Mouse (Mus musculus) CH12.LX (cell line): ENCODE results near the gene Dagla. TPM values are rescaled to one million over a fixed set of nuclear protein-coding genes. Genes with fewer than 3 reads are reported as not detected.

Experiments used
- DNase-seq: peaks from one replicate; pipeline ENCODE4 v3.0.0-alpha.2; 2013; ENCODE audit errors: extremely low read depth
- H3K27ac ChIP-seq: 2 replicates; pipeline ENCODE4 v1.5.1; 2012; ENCODE audit warnings: low read depth, mild to moderate bottlenecking, control low read depth, moderate library complexity; ENCODE audit not compliant: insufficient read depth
- H3K27me3 ChIP-seq: replicated peaks from 2 replicates; pipeline ENCODE3; 2012; ENCODE audit warnings: inconsistent platforms
- H3K36me3 ChIP-seq, 2 experiments: replicated peaks in 1 of 2; 2 replicates each; pipeline versions ENCODE3 to v1.6.1; 2012; ENCODE audit warnings: inconsistent platforms in 1 of 2, low read length in 1 of 2, mild to moderate bottlenecking in 1 of 2, mixed read lengths in 1 of 2, moderate library complexity in 1 of 2; ENCODE audit not compliant: control insufficient read depth in 1 of 2, insufficient read depth in 1 of 2
- H3K4me1 ChIP-seq, 2 experiments: 2 replicates each; pipeline ENCODE4 v1.6.1; 2012; ENCODE audit warnings: inconsistent platforms in 1 of 2, moderate library complexity in 1 of 2; ENCODE audit not compliant: insufficient read depth in 2 of 2, control insufficient read depth in 1 of 2
- H3K4me2 ChIP-seq: 2 replicates; pipeline ENCODE4 v1.6.1; 2012; ENCODE audit warnings: low read depth, mild to moderate bottlenecking, control low read depth; ENCODE audit not compliant: poor library complexity, insufficient read depth, severe bottlenecking
- H3K4me3 ChIP-seq, 3 experiments: fragments of 150-350 bp in 1 of 3; sonication (generic) in 1 of 3; replicated peaks in 1 of 3; 2 replicates each; pipeline versions ENCODE3 to v1.5.1; 2011 to 2012; ENCODE audit warnings: low read depth in 2 of 3, low read length in 2 of 3, mild to moderate bottlenecking in 2 of 3, moderate library complexity in 2 of 3, control low read depth in 1 of 3, improper control_type of control experiment in 1 of 3, inconsistent platforms in 1 of 3, mixed read lengths in 1 of 3; ENCODE audit not compliant: poor library complexity in 1 of 3
- H3K79me2 ChIP-seq: replicated peaks from 2 replicates; pipeline ENCODE4 v1.6.1; 2012; ENCODE audit warnings: mild to moderate bottlenecking, moderate library complexity; ENCODE audit not compliant: control insufficient read depth, poor library complexity, insufficient read depth, severe bottlenecking; ENCODE audit errors: extremely low read depth
- H3K9ac ChIP-seq: 2 replicates; pipeline ENCODE4 v1.6.1; 2012; ENCODE audit warnings: low read depth, mild to moderate bottlenecking, control low read depth, moderate library complexity; ENCODE audit not compliant: insufficient read depth
- H3K9me3 ChIP-seq: replicated peaks from 2 replicates; pipeline ENCODE3; 2012; ENCODE audit warnings: low read length, inconsistent platforms, mixed read lengths
- CHD1 ChIP-seq: IDR thresholded peaks from 2 replicates; pipeline ENCODE4 v1.6.1; 2012; ENCODE audit warnings: low read depth, low read length, improper control_type of control experiment, inconsistent platforms
- CTCF ChIP-seq, 2 experiments: IDR thresholded peaks in 1 of 2; conservative IDR thresholded peaks in 1 of 2; 2 replicates each; pipeline ENCODE4 v1.5.1; 2011 to 2012; ENCODE audit warnings: low read depth in 2 of 2, low read length in 2 of 2, improper control_type of control experiment in 1 of 2, inconsistent platforms in 1 of 2, mild to moderate bottlenecking in 1 of 2, moderate library complexity in 1 of 2
- ELF1 ChIP-seq: IDR thresholded peaks from 2 replicates; pipeline ENCODE4 v1.6.1; 2014; ENCODE audit warnings: low read depth, mild to moderate bottlenecking, inconsistent platforms, low read length, improper control_type of control experiment
- JUND ChIP-seq: conservative IDR thresholded peaks from 2 replicates; pipeline ENCODE4 v1.6.1; 2011; ENCODE audit warnings: low read depth, low read length, improper control_type of control experiment
- KAT2A ChIP-seq: IDR thresholded peaks from 2 replicates; pipeline ENCODE4 v1.6.1; 2012; ENCODE audit warnings: low read length, improper control_type of control experiment, inconsistent platforms; ENCODE audit not compliant: insufficient replicate concordance
- MAX ChIP-seq: IDR thresholded peaks from 2 replicates; pipeline ENCODE4 v1.6.1; 2011; ENCODE audit warnings: low read length, improper control_type of control experiment
- MYC ChIP-seq: IDR thresholded peaks from 2 replicates; pipeline ENCODE4 v1.6.1; 2011; ENCODE audit warnings: low read depth, mild to moderate bottlenecking, improper control_type of control experiment, low read length
- NELFE ChIP-seq: IDR thresholded peaks from 2 replicates; pipeline ENCODE4 v1.6.1; 2011; ENCODE audit warnings: low read depth, low read length, improper control_type of control experiment
- NRF1 ChIP-seq: IDR thresholded peaks from 2 replicates; pipeline ENCODE4 v1.6.1; 2014; ENCODE audit warnings: low read depth, mild to moderate bottlenecking, inconsistent platforms, low read length, improper control_type of control experiment, moderate library complexity
- PAX5 ChIP-seq: IDR thresholded peaks from 2 replicates; pipeline ENCODE4 v1.6.1; 2012; ENCODE audit warnings: low read length, inconsistent platforms, mixed read lengths
- POLR2A ChIP-seq: IDR thresholded peaks from 2 replicates; pipeline ENCODE4 v1.6.1; 2011; ENCODE audit warnings: low read depth, mild to moderate bottlenecking, improper control_type of control experiment, low read length
- RCOR1 ChIP-seq: conservative IDR thresholded peaks from 2 replicates; pipeline ENCODE4 v1.6.1; 2012; ENCODE audit warnings: low read depth, mild to moderate bottlenecking, inconsistent platforms, low read length, improper control_type of control experiment
- SIN3A ChIP-seq: IDR thresholded peaks from 2 replicates; pipeline ENCODE4 v1.6.1; 2012; ENCODE audit warnings: low read length, improper control_type of control experiment, inconsistent platforms
- TBP ChIP-seq: conservative IDR thresholded peaks from 2 replicates; pipeline ENCODE4 v1.6.1; 2011; ENCODE audit warnings: low read depth, low read length, improper control_type of control experiment
- USF1 ChIP-seq: IDR thresholded peaks from 2 replicates; pipeline ENCODE4 v1.6.1; 2014; ENCODE audit warnings: low read depth, mild to moderate bottlenecking, inconsistent platforms, low read length, improper control_type of control experiment
- ZC3H11A ChIP-seq: IDR thresholded peaks from 2 replicates; pipeline ENCODE4 v1.6.1; 2012; ENCODE audit warnings: low read depth, mild to moderate bottlenecking, inconsistent platforms, low read length, improper control_type of control experiment
- ZKSCAN1 ChIP-seq: IDR thresholded peaks from 2 replicates; pipeline ENCODE4 v1.6.1; 2012; ENCODE audit warnings: low read depth, inconsistent platforms, low read length, improper control_type of control experiment, borderline replicate concordance
- dilution Hi-C: fragments of 300-500 bp; cut with MboI; formaldehyde crosslinking; loops from 2 replicates; pipeline ENCODE4 v1.14.3; 2020; ENCODE audit warnings: low sequenced_read_pairs; ENCODE audit not compliant: extremely low pct_unique_long_range_greater_than_20kb, extremely low pct_ligation_motif_present
- in situ Hi-C: fragments of 300-500 bp; cut with MboI; formaldehyde crosslinking; loops from 3 replicates; pipeline ENCODE4 v1.14.3; 2019; ENCODE audit warnings: low sequenced_read_pairs, low pct_ligation_motif_present, low pct_unique_long_range_greater_than_20kb, mixed read lengths
- polyA plus RNA-seq: library from polyadenylated mRNA; unstranded; fragments of >175 nt; gene quantifications from 2 replicates; pipeline ENCODE4 v1.2.1, GENCODE M21; 2012; ENCODE audit warnings: low read depth; ENCODE audit not compliant: insufficient read length
- total RNA-seq, 2 experiments: library from RNA; depleted of rRNA; stranded (reverse); fragments of 300-350 nt in 1 of 2; fragments of >200 nt in 1 of 2; gene quantifications; 2 replicates each; pipeline ENCODE4 v1.2.3; 2012 to 2014

Dagla gene
- total and polyA plus RNA-seq, 3 experiments = 0.21 to 0.55 TPM; not detected in 1

- in situ Hi-C loops (no loop called here), dilution Hi-C loops (no loop called here)
- no peaks in the 10 kb centered on the region for H3K79me2 ChIP-seq
- H3K27me3 ChIP-seq = peaks cover 92% of the 10 kb centered on the region
- no peak overlapping the region for H3K27ac ChIP-seq
- DNase-seq = no peak
- no peaks in the 10 kb centered on the region for H3K9me3 ChIP-seq
- H3K4me1 ChIP-seq = no peaks in the 10 kb centered on the region
- no peaks in the 10 kb centered on the region for H3K36me3 ChIP-seq
- no peak overlapping the region for H3K4me3 ChIP-seq
- TF ChIP-seq MAX (no peak), POLR2A (no peak), CHD1 (no peak), SIN3A (no peak), JUND (no peak), NELFE (no peak), RCOR1 (no peak)
- no peak overlapping the region for H3K4me2 ChIP-seq
- no peak overlapping the region for H3K9ac ChIP-seq
Measured at GRCm38 (mm10) chr19:10323860-10324259, 19.2 kb upstream of the Dagla start.

- Histone ChIP-seq H3K4me1 (no peaks in the 10 kb centered on the region), H3K36me3 (no peaks in the 10 kb centered on the region), H3K4me3 (no peak overlapping the region), H3K9ac (no peak overlapping the region), H3K27ac (no peak overlapping the region), H3K27me3 (peaks cover 92% of the 10 kb centered on the region), H3K79me2 (no peaks in the 10 kb centered on the region), H3K9me3 (no peaks in the 10 kb centered on the region), H3K4me2 (no peak overlapping the region)
- dilution Hi-C loops = no loop called here
- TF ChIP-seq ZKSCAN1 (no peak), USF1 (no peak), KAT2A (no peak), CTCF (conservative IDR thresholded peaks at IDR 0.05 in 1 of 2, IDR thresholded peaks at IDR 0.05 in 1 of 2; ENCODE audit: low read depth in 2 of 2, low read length in 2 of 2) (no peak), ELF1 (no peak), CHD1 (no peak), PAX5 (no peak), NRF1 (no peak), RCOR1 (no peak), ZC3H11A (no peak), POLR2A (no peak), MYC (no peak), TBP (no peak)
- DNase-seq = no peak
- in situ Hi-C loops = no loop called here
Measured at GRCm38 (mm10) chr19:10323362-10323837, 18.7 kb upstream of the Dagla start.
